Mouse (Mus musculus) heart, adult 2 months (tissue): ENCODE data around the gene Ctbs.

Experiments used
- CTCF ChIP-seq: fragments of 200-600 bp; IDR thresholded peaks from 2 replicates; pipeline ENCODE4 v1.8.1; 2022; ENCODE audit warnings: antibody characterized with exemption, mild to moderate bottlenecking, moderate library complexity
- EP300 ChIP-seq: fragments of 200-500 bp; IDR thresholded peaks from 2 replicates; pipeline ENCODE4 v1.6.1; 2011; ENCODE audit warnings: low read depth, low read length, control low read depth; ENCODE audit not compliant: insufficient read depth
- POLR2A ChIP-seq: fragments of 200-500 bp; IDR thresholded peaks from 2 replicates; pipeline ENCODE4 v1.6.1; 2011; ENCODE audit warnings: mild to moderate bottlenecking, low read depth, low read length, control low read depth; ENCODE audit not compliant: insufficient read depth

DNA sequence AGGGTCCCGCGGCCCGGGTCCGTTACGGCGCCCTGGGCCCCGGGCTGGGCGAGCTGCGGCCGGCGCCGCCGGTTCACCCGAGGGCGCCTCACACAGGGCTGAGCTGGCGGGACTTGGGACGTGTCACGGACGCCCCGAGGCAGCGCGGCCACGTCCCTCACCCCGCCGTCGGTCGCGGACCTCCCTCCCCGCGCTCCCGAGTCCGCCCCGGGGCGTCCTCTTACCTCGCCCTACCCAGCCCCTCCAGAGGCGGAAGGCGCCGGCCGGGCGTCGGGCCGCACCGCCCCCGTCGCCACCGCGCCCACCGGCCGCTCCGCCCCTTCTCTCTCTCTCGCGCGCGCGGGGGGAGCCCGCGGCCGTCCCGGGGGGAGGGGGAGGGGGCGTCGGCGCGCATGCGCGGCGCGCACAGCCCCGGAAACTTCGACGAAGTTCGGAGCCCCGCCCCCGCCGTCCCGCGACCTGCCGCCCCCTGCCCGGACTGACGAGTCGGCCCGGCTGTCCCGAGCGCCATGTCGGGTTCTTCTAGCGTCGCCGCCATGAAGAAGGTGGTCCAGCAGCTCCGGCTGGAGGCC, 49.9 kb downstream of the Ctbs start, which contains the start of the genes Spata1 and Gng5:
- no peak for TF ChIP-seq CTCF
- peak; percentile 62; the same call in 1 of the 2 replicates for TF ChIP-seq POLR2A
- no peak for TF ChIP-seq EP300
